Mouse (Mus musculus) thymus, adult 2 months (tissue): ENCODE results near the gene Kdm4a. TPM values are rescaled to one million over a fixed set of nuclear protein-coding genes. Genes with fewer than 3 reads are reported as not detected.

Experiments
- DNase-seq: peaks from one replicate; pipeline ENCODE4 v3.0.0; 2021
- H3K27ac ChIP-seq: fragments of 200-500 bp; 2 replicates; pipeline ENCODE4 v1.5.1; 2012; ENCODE audit warnings: low read length, control low read depth; ENCODE audit not compliant: control insufficient read depth, insufficient read depth
- H3K27me3 ChIP-seq: fragments of 200-500 bp; 2 replicates; pipeline ENCODE4 v1.6.1; 2012; ENCODE audit warnings: mild to moderate bottlenecking, low read length, moderate library complexity, mixed read lengths; ENCODE audit not compliant: control insufficient read depth, insufficient read depth
- H3K36me3 ChIP-seq: fragments of 200-500 bp; 2 replicates; pipeline ENCODE4 v1.6.1; 2012; ENCODE audit warnings: mild to moderate bottlenecking, low read length, moderate library complexity; ENCODE audit not compliant: control insufficient read depth, insufficient read depth
- H3K4me1 ChIP-seq: fragments of 200-500 bp; replicated peaks from 2 replicates; pipeline ENCODE4 v1.6.1; 2012; ENCODE audit warnings: low read length; ENCODE audit not compliant: control insufficient read depth, insufficient read depth
- H3K4me3 ChIP-seq: fragments of 200-500 bp; 2 replicates; pipeline ENCODE4 v1.5.1; 2012; ENCODE audit warnings: mild to moderate bottlenecking, low read length, control low read depth, moderate library complexity; ENCODE audit not compliant: control insufficient read depth, insufficient read depth
- CTCF ChIP-seq: fragments of 200-500 bp; IDR thresholded peaks from 2 replicates; pipeline ENCODE4 v1.5.1; 2012; ENCODE audit warnings: mild to moderate bottlenecking, control low read depth, low read length, moderate library complexity, borderline replicate concordance; ENCODE audit not compliant: control insufficient read depth, poor library complexity, insufficient read depth; ENCODE audit errors: extremely low read depth
- POLR2A ChIP-seq: fragments of 200-500 bp; IDR thresholded peaks from 2 replicates; pipeline ENCODE4 v1.6.1; 2012; ENCODE audit warnings: mild to moderate bottlenecking, low read length, control low read depth, moderate library complexity; ENCODE audit not compliant: control insufficient read depth, poor library complexity, insufficient read depth; ENCODE audit errors: extremely low read depth
- WGBS: fragments of 180-500 bp; shearing (Covaris S2); methylation state at CpG from one replicate; pipeline ENCODE4 v1.1.7; 2018; 5-methylcytosine and 5-hydroxymethylcytosine counted together
- polyA plus RNA-seq: library from polyadenylated mRNA; depleted of rRNA; stranded (reverse); fragments of >200 nt; gene quantifications from 2 replicates; pipeline ENCODE4 v1.2.3, GENCODE M21; 2012

The Kdm4a gene
- polyA plus RNA-seq, 1 experiment: 63.9 TPM

DNA sequence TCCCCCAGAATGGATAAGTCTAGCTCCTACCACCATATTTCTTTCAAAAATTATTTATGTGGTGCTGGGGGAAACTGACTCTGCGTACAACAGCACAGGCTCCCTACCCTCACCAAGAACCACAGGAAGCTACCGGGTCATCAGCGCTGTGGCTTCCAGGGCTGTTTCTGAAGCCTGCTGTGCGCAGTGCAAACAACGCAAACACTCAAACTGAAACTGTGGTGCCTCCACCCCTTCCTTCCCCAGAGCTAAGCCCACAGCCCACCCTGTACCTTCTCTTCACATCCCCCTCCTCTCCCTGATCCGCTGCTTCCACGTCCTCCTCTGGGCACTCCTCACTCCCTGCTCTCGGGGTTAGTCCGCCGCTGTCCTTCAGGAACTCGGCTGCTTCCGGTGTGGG lies 17.7 kb downstream of the Kdm4a start:
- WGBS: 93% methylated on average over 12 of the region's 12 CpGs
- TF ChIP-seq POLR2A (no peak), CTCF (no peak)
- no peaks in the 10 kb centered on the region for H3K4me1 ChIP-seq
- H3K4me3 ChIP-seq: no peak overlapping the region
- H3K27ac ChIP-seq: no peak overlapping the region
- no peak for DNase-seq
- no peaks in the 10 kb centered on the region for H3K27me3 ChIP-seq
- peaks cover 84% of the 10 kb centered on the region for H3K36me3 ChIP-seq

DNA sequence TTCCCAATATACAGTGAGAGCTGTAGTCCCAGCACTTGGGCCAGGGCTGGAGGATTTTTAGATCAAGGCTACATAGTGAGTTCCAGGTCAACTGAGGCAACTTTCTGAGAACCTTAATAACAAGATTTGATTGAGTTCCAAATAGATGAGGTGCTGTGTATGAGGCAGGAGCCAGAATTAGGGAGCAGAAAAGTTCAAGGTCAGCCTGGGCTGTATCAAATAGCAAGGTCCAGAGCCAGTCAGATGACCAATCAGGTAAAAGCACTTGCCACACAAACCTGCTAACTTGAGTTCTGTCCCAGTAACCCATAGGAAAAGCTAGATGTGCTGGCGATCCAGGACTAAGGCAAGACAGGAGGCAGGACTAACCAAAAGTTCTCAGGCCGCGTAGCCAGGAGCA lies 22.2 kb downstream of the Kdm4a start:
- no peak overlapping the region for H3K27ac ChIP-seq
- DNase-seq: no peak
- 96% methylated on average over 3 of the region's 3 CpGs for WGBS
- peaks cover 75% of the 10 kb centered on the region for H3K36me3 ChIP-seq
- H3K4me3 ChIP-seq: no peak overlapping the region
- H3K27me3 ChIP-seq: no peaks in the 10 kb centered on the region
- TF ChIP-seq CTCF: no peak
- no peak for TF ChIP-seq POLR2A
- no peaks in the 10 kb centered on the region for H3K4me1 ChIP-seq

DNA sequence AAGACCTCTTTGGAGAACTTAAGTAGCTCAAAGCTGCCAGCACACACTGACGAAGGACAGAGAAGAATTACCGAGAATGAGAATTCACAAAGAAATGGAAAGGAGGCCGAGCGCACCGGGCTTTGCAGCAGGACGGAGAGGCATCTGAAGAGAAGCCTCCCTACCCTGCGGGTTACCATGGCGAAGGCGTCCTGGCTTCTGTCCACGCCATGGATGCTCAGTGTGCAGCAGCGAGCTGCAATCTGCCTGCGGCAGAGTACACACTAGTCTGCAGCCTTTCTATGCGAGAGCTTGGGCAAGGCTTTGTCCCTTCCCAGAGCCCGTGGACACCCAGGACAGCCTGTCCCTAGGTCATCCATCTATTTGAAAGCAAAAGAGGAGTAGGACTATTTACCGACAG lies 23.3 kb downstream of the Kdm4a start:
- TF ChIP-seq CTCF (no peak), POLR2A (no peak)
- H3K4me1 ChIP-seq: no peaks in the 10 kb centered on the region
- peaks cover 67% of the 10 kb centered on the region for H3K36me3 ChIP-seq
- no peak overlapping the region for H3K27ac ChIP-seq
- no peaks in the 10 kb centered on the region for H3K27me3 ChIP-seq
- WGBS: 98% methylated on average over 15 of the region's 15 CpGs
- H3K4me3 ChIP-seq: no peak overlapping the region
- no peak for DNase-seq

DNA sequence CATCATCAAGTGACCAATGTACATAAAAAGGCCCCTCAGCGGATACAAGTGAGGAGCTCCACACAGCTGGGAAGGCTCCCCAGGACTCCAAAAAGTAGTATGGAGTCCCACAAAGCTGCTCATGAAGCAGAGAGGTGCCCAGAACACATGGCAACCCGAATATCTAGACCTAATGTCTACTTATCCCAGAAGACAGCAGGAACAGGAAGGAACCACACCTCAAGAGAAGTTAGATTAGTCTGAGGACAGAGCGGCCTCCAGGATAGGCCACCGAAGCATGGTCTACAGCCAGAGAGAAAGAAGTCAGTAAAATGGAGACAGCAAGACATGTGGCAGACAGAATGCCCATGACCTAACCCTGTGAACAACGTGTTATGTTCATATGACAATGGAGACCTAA lies 25.0 kb downstream of the Kdm4a start:
- H3K36me3 ChIP-seq: peaks cover 50% of the 10 kb centered on the region
- no peaks in the 10 kb centered on the region for H3K4me1 ChIP-seq
- TF ChIP-seq POLR2A (no peak), CTCF (no peak)
- H3K27me3 ChIP-seq: no peaks in the 10 kb centered on the region
- no peak for DNase-seq
- H3K27ac ChIP-seq: no peak overlapping the region
- no peak overlapping the region for H3K4me3 ChIP-seq
- WGBS: 93% methylated on average over 5 of the region's 5 CpGs

DNA sequence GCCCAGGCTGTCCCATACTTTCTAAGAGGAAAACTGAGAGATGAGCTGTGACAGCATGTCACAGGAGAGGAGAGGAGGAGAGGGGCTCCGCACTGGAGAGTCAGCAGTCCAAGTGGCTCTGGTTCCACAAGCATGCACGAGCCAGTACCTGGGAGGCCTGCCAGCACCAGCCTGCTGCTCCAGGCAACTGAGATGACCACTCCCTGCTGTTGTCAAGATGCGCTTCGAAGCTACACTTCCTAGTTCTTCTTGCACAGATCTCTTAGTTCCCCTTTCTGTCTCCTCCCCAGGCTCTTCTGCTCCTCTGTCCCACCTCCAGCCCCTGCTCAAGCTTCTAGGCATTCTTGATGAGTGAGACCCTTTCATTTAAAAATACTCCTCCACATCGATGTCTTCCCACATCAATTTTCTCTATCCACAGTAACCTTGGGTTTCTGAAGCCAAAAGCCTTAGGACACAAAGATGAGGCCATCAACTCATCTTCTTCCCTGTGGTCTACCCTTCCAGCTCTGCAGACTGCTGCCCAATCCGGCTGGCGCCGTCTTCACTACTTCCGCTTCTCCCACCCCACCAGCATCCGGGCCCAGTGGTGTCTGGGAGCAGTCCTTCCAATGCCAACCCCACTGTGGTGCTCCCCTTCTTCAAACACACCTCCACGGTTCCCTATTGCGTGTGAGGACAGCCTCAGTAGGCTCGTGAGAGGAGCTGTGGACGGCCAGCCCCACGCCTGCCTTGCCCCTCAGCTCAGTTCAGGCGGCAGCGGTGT lies 27.6 kb downstream of the Kdm4a start:
- no peak for DNase-seq
- TF ChIP-seq POLR2A: no peak
- WGBS: 88% methylated on average over 17 of the region's 17 CpGs
- no peaks in the 10 kb centered on the region for H3K4me1 ChIP-seq
- peaks cover 48% of the 10 kb centered on the region for H3K36me3 ChIP-seq
- H3K27me3 ChIP-seq: no peaks in the 10 kb centered on the region
- H3K27ac ChIP-seq: no peak overlapping the region
- no peak overlapping the region for H3K4me3 ChIP-seq

DNA sequence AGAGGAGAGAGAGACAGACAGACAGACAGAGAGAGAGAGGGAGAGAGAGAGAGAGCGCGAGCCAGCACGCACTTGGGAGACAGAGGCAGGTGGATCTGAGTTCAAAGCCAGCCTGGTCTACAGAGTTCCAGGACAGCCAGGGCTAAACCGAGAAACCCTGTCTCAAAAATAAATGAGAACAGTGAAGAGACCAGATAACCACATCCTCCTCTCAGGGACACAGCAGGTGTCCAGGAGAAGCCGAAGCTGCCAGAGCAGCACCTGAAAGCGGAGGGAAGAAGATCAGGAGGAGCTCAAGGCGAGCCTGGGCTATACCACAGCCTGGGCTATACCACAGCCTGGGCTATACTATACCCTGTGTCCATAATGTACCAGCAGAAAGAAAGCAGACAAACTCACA lies 29.0 kb downstream of the Kdm4a start:
- H3K36me3 ChIP-seq: peaks cover 59% of the 10 kb centered on the region
- WGBS: 84% methylated on average over 7 of the region's 7 CpGs

More for the DNA sequence above, 29.0 kb downstream of the Kdm4a start:
- DNase-seq: no peak
- no peak overlapping the region for H3K27ac ChIP-seq
- H3K4me3 ChIP-seq: no peak overlapping the region
- no peaks in the 10 kb centered on the region for H3K27me3 ChIP-seq
- TF ChIP-seq CTCF: no peak
- no peak for TF ChIP-seq POLR2A
- H3K4me1 ChIP-seq: no peaks in the 10 kb centered on the region
